Mouse (Mus musculus) B cell, adult 2 months (primary cell): ENCODE data around the gene Lamb1.

ENCODE experiments used
- DNase-seq, 2 experiments: peaks; one replicate each; pipeline ENCODE4 v3.0.0; 2022

Lamb1 gene

DNA sequence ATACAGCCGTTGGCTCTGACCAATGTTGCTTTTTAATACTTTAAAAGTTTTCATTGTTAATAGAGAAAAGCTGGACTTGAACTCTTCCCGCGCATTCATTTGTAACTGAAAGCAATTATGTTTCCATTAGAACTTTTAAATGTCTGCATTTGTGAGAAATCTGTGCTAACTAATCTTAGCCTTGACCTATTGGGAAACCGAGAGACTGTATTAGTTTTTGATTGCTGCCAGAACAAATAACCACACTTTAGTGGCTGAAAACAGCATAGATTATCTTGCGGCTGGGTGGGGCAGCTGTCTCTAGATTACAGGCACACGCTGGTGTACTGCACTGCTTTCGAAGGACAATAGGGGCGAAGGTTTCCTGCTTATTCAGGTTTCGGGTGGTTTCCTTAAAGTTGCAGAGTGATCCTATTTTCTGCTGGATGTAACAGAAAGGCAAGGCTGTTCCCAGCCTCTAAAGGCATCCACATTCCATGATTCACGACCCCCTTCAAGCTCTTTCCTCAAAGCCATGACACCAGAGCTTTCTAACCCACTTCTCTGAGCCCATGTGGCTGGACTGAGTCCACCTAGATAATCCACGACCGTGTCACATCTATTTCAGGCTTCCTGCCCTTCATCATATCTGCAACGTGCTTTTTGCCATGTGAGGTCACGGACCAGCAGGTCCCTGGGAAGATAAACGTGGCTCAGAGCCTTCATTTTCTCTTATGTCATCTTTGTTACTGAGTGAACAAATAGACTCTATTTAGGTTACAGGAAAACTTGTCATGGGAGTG is 28.5 kb downstream of the Lamb1 start:
- no peak for DNase-seq

DNA sequence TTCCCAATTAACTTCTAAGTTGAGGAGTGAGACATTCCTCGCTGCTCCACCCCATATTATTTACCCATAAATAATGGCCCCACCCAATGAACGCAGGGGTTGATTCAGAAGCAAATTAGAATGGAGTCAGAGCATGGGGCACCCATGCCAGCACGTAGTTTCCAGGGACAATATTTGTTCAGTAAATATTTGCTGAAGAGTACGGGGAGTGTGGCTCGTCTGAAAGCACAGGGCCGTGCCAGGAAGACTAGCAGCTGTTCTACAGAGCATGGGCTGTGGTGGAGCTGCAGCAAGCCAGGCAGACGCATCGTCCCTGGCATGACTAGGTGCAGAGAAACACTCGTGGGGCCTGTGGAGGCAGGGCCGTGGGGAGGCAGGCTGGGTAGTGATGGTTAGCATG is 29.5 kb downstream of the Lamb1 start:
- no peak for DNase-seq

DNA sequence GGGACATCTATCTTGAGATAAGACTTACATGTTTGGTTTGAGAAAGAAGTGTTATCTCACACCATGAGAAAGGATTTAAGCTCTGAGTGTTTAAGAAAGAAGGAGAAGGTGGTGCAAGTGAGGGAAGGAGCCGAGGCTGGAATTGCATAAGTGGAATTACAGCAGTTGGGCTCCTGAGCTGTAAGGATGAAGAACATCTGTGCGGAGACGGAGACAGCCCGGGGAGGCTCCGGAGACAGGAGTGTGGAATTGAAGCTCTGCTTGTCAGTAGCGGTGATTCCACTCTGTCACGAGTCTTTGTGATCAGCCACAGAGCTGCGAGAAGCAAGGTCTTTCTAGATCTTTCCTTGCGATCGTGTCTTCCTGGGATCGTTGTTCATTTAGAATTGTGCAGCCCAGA is 30.0 kb downstream of the Lamb1 start:
- no peak for DNase-seq

DNA sequence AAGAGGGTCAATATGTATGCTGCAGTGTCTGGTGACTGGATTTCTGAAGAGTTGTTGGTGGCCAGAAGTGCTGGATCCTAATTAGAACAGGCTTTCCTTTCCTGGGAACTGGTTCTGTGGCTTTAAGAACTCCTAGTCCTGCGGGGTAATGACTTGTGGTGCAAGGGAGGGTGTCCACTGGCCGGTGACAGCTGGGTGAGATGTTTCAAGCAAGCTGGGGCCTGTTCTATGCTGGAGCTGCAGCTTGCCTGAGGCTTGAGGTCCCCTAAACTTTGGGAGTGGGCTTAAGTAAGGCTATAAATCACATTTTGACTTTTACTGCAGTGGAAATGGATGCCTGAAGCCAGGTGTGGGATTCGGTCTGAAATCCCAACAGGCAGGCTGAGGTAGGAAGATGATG is 30.5 kb downstream of the Lamb1 start:
- DNase-seq = no peak

DNA sequence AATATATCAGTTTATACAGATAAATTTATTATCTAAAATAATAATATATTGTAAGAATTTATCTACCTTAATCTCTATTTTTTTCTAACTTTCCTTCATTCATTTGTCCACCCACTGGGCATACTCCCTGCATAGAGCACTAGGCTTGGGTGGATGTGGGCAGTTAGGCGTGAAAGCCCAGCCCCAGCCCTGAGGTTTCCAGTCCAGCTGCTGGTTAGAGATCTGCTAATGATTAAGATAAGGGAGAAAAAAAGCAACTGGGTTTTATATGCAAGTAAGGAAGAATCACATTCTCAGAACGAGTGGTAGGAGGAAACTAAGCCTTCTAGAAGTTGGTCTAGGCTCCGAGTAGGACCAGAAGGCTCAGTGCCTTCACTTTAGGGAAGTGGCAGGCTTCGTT is 31.1 kb downstream of the Lamb1 start:
- DNase-seq = no peak

DNA sequence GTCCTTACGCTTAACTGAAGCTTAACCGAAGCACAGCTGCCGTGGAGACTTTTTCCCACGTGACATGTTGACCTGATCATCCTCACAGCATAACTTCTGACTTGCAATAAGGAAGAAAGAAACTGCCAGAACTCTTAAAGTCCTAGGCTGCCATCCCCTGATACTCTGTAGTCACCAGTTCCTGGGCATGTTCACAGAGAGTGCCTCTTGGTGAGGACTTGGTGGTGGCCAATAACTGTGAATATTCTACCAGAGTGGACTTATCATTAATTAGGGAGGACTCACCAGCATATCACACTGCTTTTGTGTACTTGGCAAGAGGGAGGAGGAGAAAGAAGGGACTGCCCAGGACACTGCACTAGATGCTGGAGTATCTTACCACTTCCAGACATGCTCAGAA is 33.1 kb downstream of the Lamb1 start:
- no peak for DNase-seq

DNA sequence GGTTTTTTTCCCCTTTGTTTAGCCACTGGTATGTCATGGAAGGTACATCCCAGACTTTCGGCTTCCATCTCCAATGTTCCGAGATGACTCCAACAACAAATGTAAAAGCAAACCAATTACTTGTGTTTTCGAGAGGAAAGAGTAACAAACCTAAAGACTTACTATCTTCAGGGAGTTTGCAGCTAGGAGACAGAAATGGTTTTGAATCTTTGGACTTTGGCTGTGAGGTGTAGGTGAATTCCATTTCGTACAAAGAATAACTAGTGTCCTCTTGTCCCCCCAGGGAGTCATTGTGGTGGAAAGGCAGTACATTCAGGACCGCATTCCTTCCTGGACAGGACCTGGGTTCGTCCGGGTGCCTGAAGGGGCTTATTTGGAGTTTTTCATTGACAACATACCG is 33.5 kb downstream of the Lamb1 start:
- DNase-seq = no peak

DNA sequence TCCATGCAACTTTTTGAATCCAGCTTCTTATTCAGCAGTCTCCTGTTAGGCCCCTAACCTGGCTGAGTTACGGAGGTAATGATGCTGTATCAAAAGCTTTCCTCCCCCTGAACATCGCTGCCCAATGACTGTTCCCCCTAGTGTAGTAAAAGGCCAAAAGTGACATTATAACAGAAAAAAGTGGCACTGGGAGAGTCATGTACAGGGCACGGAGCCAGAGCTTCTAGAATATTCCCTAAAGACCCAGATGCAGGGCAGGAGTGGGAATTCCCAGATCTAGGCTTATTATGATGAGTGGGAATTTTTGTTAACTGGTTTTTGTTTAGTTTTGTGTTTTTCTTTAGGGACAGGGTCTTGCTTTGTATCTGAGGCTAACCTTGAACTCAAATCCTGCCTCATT is 34.1 kb downstream of the Lamb1 start:
- DNase-seq = no peak

DNA sequence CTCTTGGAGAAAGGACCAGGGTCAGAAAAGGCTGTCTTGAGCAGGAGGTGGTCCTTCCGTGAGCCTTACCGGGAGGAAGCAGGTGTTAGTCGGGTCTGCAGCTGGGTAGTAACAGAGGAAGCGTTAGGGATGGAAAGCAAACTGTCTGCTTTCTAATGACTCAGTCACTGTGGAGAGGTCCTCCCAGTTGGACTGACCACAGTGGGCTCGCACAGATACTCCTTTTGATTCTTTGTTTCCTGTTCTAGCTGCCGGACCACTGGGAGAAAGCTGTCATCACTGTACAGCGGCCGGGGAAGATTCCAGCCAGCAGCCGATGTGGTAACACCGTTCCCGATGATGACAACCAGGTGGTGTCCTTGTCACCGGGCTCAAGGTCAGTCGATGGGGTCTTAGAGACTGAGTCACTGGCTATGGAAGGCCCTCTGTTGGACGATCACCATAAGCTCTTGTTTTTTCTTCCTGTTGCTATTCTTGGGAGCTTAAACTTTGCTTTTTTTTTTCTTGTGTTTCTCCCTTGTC is 34.7 kb downstream of the Lamb1 start:
- no peak for DNase-seq

DNA sequence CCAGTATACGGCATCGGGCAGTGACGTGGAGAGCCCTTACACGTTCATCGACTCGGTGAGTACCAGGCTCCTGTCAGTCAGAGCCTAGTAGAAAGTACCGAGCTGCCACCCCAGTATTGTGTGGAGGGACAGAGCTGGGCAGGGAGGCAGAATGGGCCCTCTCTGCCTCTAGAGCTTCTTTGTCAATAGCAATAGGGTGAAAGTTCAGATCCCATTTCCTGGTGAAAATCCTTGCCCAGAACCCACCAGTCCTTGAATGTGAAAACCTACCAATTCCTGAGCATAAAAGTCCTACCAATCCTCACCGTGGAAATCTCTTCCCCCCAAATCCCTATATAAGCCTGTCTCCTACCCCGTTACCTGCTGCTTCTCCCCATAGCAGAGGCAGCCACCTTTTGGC is 35.2 kb downstream of the Lamb1 start:
- no peak for DNase-seq

DNA sequence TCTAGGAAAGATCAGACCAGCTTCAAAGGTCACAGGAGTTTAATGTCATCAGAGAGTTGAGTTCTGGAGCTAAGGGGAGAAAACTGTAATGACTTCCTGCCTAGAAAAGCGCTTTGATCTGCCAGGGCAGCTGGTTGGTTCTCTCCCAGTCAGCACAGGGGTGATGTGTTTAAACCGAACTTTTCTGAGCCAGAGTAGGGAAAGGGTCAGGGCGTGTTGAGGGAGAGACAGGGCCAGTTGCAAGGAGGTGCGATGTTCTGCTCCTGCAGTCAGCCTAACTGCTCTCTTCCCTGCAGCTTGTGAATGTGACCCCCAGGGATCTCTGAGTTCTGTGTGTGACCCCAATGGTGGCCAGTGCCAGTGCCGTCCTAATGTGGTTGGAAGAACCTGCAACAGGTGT is 37.2 kb downstream of the Lamb1 start:
- DNase-seq = no peak

DNA sequence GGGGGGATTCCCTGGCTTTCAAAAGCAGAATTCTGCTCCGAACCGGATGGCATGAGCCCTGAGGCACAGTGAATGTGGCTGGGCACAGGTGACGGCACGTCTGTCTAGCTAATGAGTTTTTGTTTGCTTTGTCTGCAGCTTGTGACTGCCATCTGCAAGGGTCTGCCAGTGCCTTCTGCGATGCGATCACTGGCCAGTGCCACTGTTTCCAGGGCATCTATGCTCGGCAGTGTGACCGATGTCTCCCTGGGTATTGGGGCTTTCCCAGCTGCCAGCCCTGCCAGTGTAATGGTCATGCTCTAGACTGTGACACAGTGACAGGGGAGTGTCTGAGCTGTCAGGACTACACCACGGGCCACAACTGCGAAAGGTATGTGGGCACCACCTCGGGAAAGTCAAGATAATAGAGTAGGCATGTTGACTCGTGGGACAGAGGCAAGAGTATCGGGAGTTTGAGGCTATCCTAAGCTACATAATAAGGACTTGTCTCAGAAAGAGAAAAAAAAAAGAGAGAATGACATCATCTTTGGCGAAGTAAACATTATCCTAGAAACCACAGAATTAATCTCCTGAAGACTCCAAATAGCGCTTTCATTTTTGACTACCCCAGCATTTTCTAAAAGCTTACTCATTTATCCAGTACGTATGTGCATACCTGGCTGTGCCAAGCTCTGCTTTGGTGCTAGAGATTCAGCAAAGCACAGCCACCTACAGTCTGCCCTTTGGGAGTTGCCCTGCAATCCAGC is 37.9 kb downstream of the Lamb1 start:
- no peak for DNase-seq

DNA sequence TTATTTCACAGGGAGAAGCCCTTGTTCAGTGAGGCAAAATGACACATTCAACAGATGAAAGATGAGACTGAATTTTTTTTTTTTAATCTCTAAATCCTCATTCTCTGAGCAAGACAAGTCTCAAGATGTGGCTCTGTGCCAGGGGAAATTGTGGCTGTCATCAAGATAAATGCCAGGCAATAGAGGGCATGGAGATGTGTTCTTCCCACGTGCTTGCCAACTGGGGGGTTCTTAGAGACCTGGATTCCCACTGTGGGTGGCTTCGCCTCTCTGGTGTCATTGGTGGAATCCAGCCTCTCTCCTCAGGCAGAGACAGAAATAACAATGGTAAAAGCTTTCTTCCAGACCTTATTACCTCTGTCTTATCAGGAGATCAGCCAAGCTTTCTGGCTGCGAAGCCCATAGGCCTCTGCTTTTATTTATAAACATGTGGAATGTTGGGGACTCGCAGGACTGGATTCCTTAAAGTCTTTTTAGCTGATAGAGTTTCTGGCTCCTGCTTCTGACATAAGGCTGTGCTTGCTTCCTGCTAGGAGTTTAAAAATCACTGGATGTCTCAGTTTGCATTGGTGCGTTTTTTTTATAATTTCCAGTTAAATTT is 41.1 kb downstream of the Lamb1 start:
- no peak for DNase-seq

DNA sequence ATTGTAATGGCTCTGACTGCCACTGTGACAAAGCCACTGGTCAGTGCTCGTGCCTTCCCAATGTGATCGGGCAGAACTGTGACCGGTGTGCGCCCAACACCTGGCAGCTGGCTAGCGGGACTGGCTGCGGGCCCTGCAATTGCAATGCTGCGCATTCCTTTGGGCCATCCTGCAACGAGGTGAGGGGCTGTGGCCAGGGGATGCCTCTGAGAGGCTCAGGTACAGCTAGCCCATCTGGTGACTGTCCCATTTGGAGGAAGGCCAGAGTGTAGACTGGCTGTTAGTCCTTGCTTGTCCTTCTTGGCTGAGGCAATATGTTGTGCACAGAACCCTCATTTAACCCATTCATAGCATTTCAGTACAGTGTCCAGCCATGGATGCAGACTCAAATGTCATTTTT is 42.0 kb downstream of the Lamb1 start:
- no peak for DNase-seq

DNA sequence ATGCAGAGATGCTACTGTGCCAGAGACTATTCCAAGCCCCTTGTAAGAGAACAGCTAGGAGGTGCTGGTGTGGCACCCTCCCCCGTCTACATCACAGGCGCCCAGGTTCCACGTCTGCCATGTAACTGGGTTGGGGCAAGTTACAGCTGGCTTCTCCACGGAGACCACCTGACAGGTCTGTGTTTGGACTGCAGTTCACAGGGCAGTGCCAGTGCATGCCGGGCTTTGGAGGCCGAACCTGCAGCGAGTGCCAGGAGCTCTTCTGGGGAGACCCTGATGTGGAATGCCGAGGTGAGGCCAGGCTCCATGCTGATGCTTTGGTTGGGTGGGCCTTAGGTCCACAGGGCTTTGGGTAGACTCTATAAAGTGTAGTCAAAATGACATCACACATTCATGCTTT is 42.7 kb downstream of the Lamb1 start:
- DNase-seq = no peak

DNA sequence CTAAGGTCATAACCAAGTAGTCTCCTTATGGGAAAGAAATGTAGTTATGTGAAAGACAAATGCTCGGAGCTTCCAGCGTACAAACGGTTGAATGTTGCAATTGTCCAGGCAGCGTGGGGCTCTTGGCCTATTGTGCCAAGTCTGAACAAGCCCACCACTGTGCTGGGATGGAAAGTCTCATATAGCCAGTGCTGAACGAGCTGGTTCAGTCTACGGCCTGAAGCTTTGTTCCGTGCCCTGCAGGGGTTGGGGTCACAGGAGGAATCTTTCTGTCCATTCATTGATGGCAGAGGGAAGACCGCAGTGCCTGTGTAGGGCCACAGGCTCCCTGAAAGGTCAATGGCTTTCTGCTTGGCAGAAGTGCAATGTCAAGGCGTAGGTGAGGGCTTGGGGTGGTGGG is 45.7 kb downstream of the Lamb1 start:
- DNase-seq = no peak

DNA sequence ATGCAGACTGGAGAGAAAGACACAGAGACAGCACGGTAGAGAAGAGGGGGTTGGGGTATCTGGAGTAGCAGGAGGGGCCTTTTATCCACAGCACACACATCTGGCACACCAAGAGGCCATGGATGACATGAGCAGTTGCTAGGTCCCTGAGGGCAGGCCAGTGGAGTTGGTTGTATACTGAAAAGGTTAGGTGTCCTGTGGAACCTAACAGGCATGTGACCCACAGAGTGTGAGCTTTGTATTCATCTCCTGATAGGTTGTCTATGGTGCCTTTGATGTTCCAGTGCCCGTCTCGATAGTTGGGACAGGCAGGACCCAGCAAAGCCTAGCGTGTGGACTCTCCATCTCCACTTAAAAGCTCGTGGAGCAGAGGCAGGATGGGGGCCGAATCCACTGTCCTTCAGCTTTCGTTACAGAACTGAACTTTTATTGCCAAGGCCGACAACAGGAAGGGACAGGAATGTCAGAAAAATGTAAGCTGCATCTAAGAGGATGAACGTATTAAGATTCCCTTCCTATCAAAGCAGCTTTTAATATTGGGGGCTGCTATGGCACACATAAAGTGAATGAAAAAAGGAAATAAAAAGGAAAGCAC is 46.7 kb downstream of the Lamb1 start:
- no peak for DNase-seq

DNA sequence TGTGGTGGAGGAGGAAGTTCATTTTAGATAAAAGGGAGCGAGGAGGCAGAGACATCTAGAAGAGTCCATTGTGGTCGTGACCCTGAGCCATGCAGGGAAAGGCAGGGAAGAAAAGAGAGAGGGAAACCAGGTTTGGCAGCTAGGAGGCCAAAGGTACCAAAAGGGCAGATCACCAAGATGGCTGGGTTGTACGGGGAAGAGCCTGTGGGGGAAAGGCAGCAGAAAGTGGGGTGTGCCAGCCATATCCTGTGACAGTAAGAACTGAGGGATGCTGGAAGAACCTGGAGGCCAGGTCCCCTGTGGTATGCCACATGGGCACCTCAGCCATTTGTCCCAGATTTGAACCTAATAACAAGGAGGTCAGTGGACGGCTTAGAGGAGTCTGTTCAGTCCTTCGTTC is 47.2 kb downstream of the Lamb1 start:
- no peak for DNase-seq

DNA sequence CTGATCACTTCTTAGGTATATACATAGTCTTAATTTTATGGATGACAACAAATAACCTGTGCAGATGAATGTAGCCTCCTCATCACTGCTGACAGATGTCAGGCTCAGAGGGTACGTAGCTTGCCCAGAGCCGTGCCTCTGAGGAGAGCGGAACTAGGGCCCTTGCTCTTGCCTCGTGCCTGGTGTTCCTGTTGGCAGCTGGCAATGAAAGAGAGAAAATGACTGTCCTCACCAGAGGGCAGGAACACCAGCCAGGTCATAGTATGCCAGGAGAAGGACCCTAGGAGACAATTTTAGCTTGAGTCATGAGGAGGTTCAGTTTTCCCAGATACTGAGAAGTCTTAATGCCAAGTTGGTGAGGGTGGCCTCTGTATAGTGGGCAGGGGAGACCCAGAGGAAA is 48.1 kb downstream of the Lamb1 start:
- DNase-seq = no peak

DNA sequence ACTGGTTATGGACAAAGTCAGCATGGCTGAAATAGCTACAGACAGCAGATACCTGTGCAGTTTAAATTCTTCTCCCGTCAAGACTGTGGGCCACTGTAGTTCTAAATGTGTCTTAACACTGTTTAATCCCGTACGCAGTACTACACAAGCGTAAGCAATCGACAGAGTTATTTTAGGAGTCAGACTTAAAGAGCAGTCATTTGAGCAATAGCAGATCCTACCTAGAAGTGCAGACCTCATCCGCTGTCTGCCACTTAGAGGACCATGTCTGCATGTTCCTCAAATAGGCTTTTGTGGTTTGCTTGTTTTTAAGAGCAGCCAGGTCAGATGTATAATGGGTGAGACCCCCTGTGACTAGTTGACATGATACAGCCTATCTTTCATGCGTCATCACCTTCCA is 49.3 kb downstream of the Lamb1 start:
- no peak for DNase-seq

DNA sequence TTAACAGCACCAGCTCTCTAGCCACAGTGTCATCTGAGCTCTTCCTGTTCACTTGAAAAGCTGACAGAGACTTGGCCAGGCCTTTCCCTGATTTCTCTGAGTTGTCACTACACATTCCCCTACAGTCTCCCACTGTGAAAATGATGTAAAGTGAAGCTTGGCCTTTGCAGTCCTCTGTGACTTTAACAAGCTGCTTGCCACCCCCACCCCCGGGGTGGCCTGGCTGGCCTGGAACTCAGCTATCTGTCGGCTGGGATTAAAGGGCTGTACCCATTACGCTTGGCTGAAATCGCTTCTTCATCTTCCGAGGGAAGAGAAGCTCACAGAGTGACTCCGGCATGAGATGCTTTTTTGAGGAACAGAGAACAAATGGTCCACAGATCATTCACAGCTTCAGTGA is 50.9 kb downstream of the Lamb1 start:
- DNase-seq = no peak

DNA sequence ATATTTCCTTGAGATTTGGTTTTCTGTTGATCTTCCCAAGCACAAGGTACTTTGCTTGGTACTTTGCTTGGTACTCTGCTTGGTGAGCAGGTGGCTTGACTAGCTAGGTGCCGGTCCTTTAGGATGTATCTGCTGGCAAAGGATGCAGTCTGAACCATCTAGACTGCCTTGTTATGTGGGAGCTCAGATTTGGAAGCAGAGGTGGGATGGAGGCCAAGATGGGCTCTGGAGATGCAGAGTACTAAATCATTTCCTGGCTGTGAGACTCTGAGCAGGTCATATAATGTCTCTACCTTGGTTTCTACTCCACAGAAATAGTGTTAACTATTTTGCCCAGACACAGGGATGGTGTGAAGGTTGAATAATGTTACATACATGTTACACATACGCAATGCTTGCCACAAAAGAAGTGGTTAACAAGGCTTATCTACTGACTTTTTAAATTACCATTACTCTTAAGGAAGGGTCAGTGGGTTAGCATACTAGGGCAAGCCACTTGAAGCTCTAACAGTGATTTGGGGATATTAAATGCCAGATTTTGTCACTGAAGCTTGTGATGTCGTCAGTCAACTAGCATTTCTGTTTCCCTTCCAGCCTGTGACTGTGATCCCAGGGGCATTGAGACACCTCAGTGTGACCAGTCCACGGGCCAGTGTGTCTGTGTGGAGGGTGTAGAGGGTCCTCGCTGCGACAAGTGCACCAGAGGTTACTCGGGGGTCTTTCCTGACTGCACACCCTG is 52.8 kb downstream of the Lamb1 start:
- DNase-seq = no peak

DNA sequence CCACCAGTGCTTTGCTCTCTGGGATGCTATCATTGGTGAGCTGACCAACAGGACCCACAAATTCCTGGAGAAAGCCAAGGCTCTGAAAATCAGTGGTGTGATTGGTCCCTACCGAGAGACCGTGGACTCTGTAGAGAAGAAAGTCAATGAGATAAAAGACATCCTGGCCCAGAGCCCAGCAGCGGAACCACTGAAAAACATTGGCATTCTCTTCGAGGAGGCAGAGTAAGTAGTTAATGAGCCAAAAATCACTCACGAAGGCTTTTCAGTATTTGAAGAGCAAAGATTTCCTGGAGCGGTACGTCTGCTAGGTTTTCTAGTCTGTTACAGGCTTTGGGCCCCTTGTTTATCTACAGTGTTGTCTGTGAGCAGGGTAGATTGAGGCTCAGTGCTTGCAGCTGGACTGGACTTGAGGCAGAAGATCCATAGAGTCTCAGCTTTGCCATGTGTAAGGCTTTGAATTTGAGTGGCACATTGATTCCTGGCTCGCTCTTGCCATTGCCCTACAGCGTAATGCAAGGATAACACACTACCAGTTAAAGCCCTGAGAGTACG is 53.5 kb downstream of the Lamb1 start:
- no peak for DNase-seq
